Mouse (Mus musculus) midbrain, embryonic 12.5 days (tissue): ENCODE measurements around the gene Megf8. TPM values are rescaled to one million over a fixed set of nuclear protein-coding genes. Genes with fewer than 3 reads are reported as not detected.

Experiments
- ATAC-seq: fragments of 200-750 bp; cut with Nextera tagmentation; 2 replicates; pipeline ENCODE4 v1.8.0; 2017; ENCODE audit warnings: low read depth, moderate TSS enrichment, moderate library complexity; ENCODE audit not compliant: low FRiP score
- H3K27ac ChIP-seq: fragments of 300-500 bp; sonication (generic); replicated peaks from 2 replicates; pipeline ENCODE4 v1.5.1; 2016; ENCODE audit warnings: mild to moderate bottlenecking
- H3K27me3 ChIP-seq: fragments of 300-500 bp; sonication (generic); 2 replicates; pipeline ENCODE4 v1.6.1; 2016; ENCODE audit warnings: mild to moderate bottlenecking
- H3K36me3 ChIP-seq: fragments of 300-500 bp; sonication (generic); 2 replicates; pipeline ENCODE4 v1.6.1; 2016
- H3K4me1 ChIP-seq: fragments of 300-500 bp; sonication (generic); 2 replicates; pipeline ENCODE4 v1.6.1; 2016
- H3K4me2 ChIP-seq: fragments of 300-500 bp; sonication (generic); replicated peaks from 2 replicates; pipeline ENCODE4 v1.6.1; 2016; ENCODE audit warnings: mild to moderate bottlenecking, moderate library complexity
- H3K4me3 ChIP-seq: fragments of 300-500 bp; sonication (generic); 2 replicates; pipeline ENCODE4 v1.5.1; 2016; ENCODE audit warnings: mild to moderate bottlenecking
- H3K9ac ChIP-seq: fragments of 300-500 bp; sonication (generic); replicated peaks from 2 replicates; pipeline ENCODE4 v1.6.1; 2016; ENCODE audit warnings: mild to moderate bottlenecking, moderate library complexity
- H3K9me3 ChIP-seq: fragments of 300-500 bp; sonication (generic); 2 replicates; pipeline ENCODE4 v1.6.1; 2016; ENCODE audit warnings: mild to moderate bottlenecking
- WGBS: fragments of 180-500 bp; shearing (Covaris S2); methylation state at CpG from one replicate; pipeline ENCODE4 v1.1.7; 2016; 5-methylcytosine and 5-hydroxymethylcytosine counted together
- polyA plus RNA-seq: library from polyadenylated mRNA; unstranded; fragments of >200 nt; fragmentation: Nextera tagmentation; extraction: Ambion mirVana; gene quantifications from 2 replicates; pipeline ENCODE4 v1.2.1, GENCODE M21; 2016

The Megf8 gene
- polyA plus RNA-seq, 1 experiment from 2014 or later, result 21.3 TPM

- 92% methylated on average over 22 of the region's 22 CpGs for WGBS
- peak overlapping the region; percentile 25; the same call in 1 of the 2 replicates for H3K9ac ChIP-seq
Observed at GRCm38 (mm10) chr7:25273259-25274241, 43.4 kb upstream of the Megf8 start.

GRCm38 (mm10) chr7:25274571-25274970 is 42.4 kb upstream of the Megf8 start:
- Histone ChIP-seq H3K36me3 (peaks cover 21% of the 10 kb centered on the region), H3K4me1 (peaks cover 35% of the 10 kb centered on the region), H3K9me3 (no peaks in the 10 kb centered on the region), H3K27ac (no peak overlapping the region), H3K4me3 (no peak overlapping the region), H3K4me2 (no peak overlapping the region), H3K27me3 (no peaks in the 10 kb centered on the region), H3K9ac (peak overlapping the region; percentile 25)
- no peak for ATAC-seq
- 62% methylated on average over 5 of the region's 5 CpGs for WGBS

More at GRCm38 (mm10) chr7:25273259-25274241, 43.4 kb upstream of the Megf8 start:
- no peak for ATAC-seq
- no peaks in the 10 kb centered on the region for H3K27me3 ChIP-seq
- no peaks in the 10 kb centered on the region for H3K9me3 ChIP-seq
- H3K27ac ChIP-seq, result no peak overlapping the region
- no peak overlapping the region for H3K4me2 ChIP-seq
- no peak overlapping the region for H3K4me3 ChIP-seq
- H3K4me1 ChIP-seq, result peaks cover 44% of the 10 kb centered on the region
- H3K36me3 ChIP-seq, result peaks cover 21% of the 10 kb centered on the region

- Histone ChIP-seq H3K9me3 (no peaks in the 10 kb centered on the region), H3K36me3 (peaks cover 21% of the 10 kb centered on the region), H3K27ac (no peak overlapping the region), H3K4me3 (no peak overlapping the region), H3K4me2 (no peak overlapping the region), H3K27me3 (no peaks in the 10 kb centered on the region), H3K4me1 (peaks cover 35% of the 10 kb centered on the region), H3K9ac (peak overlapping the region; percentile 25; the same call in 1 of the 2 replicates)
- WGBS, result 87% methylated on average over 3 of the region's 3 CpGs
- no peak for ATAC-seq
Observed at GRCm38 (mm10) chr7:25274996-25275395, 42.0 kb upstream of the Megf8 start.

- Histone ChIP-seq H3K27me3 (no peaks in the 10 kb centered on the region), H3K27ac (no peak overlapping the region), H3K9ac (no peak overlapping the region; the same call in 1 of the 2 replicates), H3K9me3 (no peaks in the 10 kb centered on the region), H3K4me2 (no peak overlapping the region), H3K36me3 (peaks cover 21% of the 10 kb centered on the region), H3K4me1 (peaks cover 41% of the 10 kb centered on the region), H3K4me3 (no peak overlapping the region)
- WGBS, result 57% methylated on average over 9 of the region's 9 CpGs
- no peak for ATAC-seq
Observed at GRCm38 (mm10) chr7:25275555-25276298, 41.2 kb upstream of the Megf8 start.

- ATAC-seq, result no peak
- Histone ChIP-seq H3K4me3 (peak overlapping the region; percentile 62; the same call in 1 of the 2 replicates), H3K4me1 (peaks cover 52% of the 10 kb centered on the region), H3K9ac (peak overlapping the region; percentile 84), H3K27me3 (no peaks in the 10 kb centered on the region), H3K27ac (peak overlapping the region; percentile 99), H3K4me2 (peak overlapping the region; percentile 94), H3K36me3 (peaks cover 13% of the 10 kb centered on the region), H3K9me3 (no peaks in the 10 kb centered on the region)
- 89% methylated on average over 4 of the region's 4 CpGs for WGBS
Observed at GRCm38 (mm10) chr7:25277405-25277804, 39.6 kb upstream of the Megf8 start.

- no peaks in the 10 kb centered on the region for H3K9me3 ChIP-seq
- WGBS, result 16% methylated on average over 4 of the region's 4 CpGs
- H3K4me1 ChIP-seq, result peaks cover 54% of the 10 kb centered on the region
Observed at GRCm38 (mm10) chr7:25277998-25278340, 39.0 kb upstream of the Megf8 start.

GRCm38 (mm10) chr7:25278341-25279075 is 38.5 kb upstream of the Megf8 start:
- Histone ChIP-seq H3K4me2 (peak overlapping the region; percentile 94), H3K4me3 (peak overlapping the region; percentile 62), H3K27me3 (no peaks in the 10 kb centered on the region), H3K36me3 (peaks cover 2% of the 10 kb centered on the region), H3K9me3 (no peaks in the 10 kb centered on the region), H3K9ac (peak overlapping the region; percentile 84), H3K4me1 (peaks cover 59% of the 10 kb centered on the region), H3K27ac (peak overlapping the region; percentile 99)
- WGBS, result under 1% methylated on average over 55 of the region's 60 CpGs
- ATAC-seq, result peak; percentile 57

More at GRCm38 (mm10) chr7:25277998-25278340, 39.0 kb upstream of the Megf8 start:
- Histone ChIP-seq H3K4me2 (peak overlapping the region; percentile 94), H3K27me3 (no peaks in the 10 kb centered on the region), H3K9ac (peak overlapping the region; percentile 84), H3K27ac (peak overlapping the region; percentile 99), H3K4me3 (peak overlapping the region; percentile 62), H3K36me3 (peaks cover 7% of the 10 kb centered on the region)
- no peak for ATAC-seq

GRCm38 (mm10) chr7:25279076-25279860 is 37.7 kb upstream of the Megf8 start:
- H3K4me2 ChIP-seq, result peak overlapping the region; percentile 94
- WGBS, result 2% methylated on average over 28 of the region's 49 CpGs
- no peaks in the 10 kb centered on the region for H3K36me3 ChIP-seq
- H3K9ac ChIP-seq, result peak overlapping the region; percentile 84
- ATAC-seq, result peak; percentile 68
- peak overlapping the region; percentile 62 for H3K4me3 ChIP-seq
- no peaks in the 10 kb centered on the region for H3K27me3 ChIP-seq
- peaks cover 67% of the 10 kb centered on the region for H3K4me1 ChIP-seq
- no peaks in the 10 kb centered on the region for H3K9me3 ChIP-seq
- H3K27ac ChIP-seq, result peak overlapping the region; percentile 99

GRCm38 (mm10) chr7:25279861-25280791 is 36.8 kb upstream of the Megf8 start:
- H3K27ac ChIP-seq, result peak overlapping the region; percentile 99
- no peaks in the 10 kb centered on the region for H3K27me3 ChIP-seq
- H3K4me1 ChIP-seq, result peaks cover 68% of the 10 kb centered on the region
- ATAC-seq, result peak; percentile 2
- H3K9ac ChIP-seq, result peak overlapping the region; percentile 84
- peak overlapping the region; percentile 94 for H3K4me2 ChIP-seq
- WGBS, result 3% methylated on average over 6 of the region's 6 CpGs
- H3K9me3 ChIP-seq, result no peaks in the 10 kb centered on the region
- peaks cover 6% of the 10 kb centered on the region; the same call in 1 of the 2 replicates for H3K36me3 ChIP-seq
- peak overlapping the region; percentile 62 for H3K4me3 ChIP-seq

GRCm38 (mm10) chr7:25281166-25281733 is 35.7 kb upstream of the Megf8 start:
- no peak; the same call in 1 of the 2 replicates for ATAC-seq
- peak overlapping the region; percentile 81 for H3K4me3 ChIP-seq
- H3K9me3 ChIP-seq, result no peaks in the 10 kb centered on the region
- H3K36me3 ChIP-seq, result peaks cover 17% of the 10 kb centered on the region
- H3K4me2 ChIP-seq, result peak overlapping the region; percentile 94
- WGBS, result 23% methylated on average over 12 of the region's 12 CpGs
- H3K27me3 ChIP-seq, result no peaks in the 10 kb centered on the region
- peaks cover 60% of the 10 kb centered on the region for H3K4me1 ChIP-seq
- peak overlapping the region; percentile 99 for H3K27ac ChIP-seq
- peak overlapping the region; percentile 84 for H3K9ac ChIP-seq
